Mouse (Mus musculus) liver, embryonic 12.5 days (tissue): ENCODE data around the gene P3h4. TPM values are rescaled to one million over a fixed set of nuclear protein-coding genes. Genes with fewer than 3 reads are reported as not detected.
"Not testable (repeated sequence)": the region's sequence is repeated elsewhere in the genome, so short reads cannot be mapped to it uniquely, and the experiment has no call there.

Source experiments
- ATAC-seq: fragments of 200-750 bp; cut with Nextera tagmentation; 2 replicates; pipeline ENCODE4 v1.8.0; 2017; ENCODE audit warnings: moderate number of reproducible peaks, mild to moderate bottlenecking, moderate library complexity
- H3K27ac ChIP-seq: fragments of 300-500 bp; sonication (generic); 2 replicates; pipeline ENCODE4 v1.5.1; 2016; ENCODE audit warnings: mild to moderate bottlenecking
- H3K27me3 ChIP-seq: fragments of 300-500 bp; sonication (generic); replicated peaks from 2 replicates; pipeline ENCODE4 v1.6.1; 2016; ENCODE audit warnings: mild to moderate bottlenecking, moderate library complexity
- H3K36me3 ChIP-seq: fragments of 300-500 bp; sonication (generic); 2 replicates; pipeline ENCODE4 v1.6.1; 2016; ENCODE audit warnings: mild to moderate bottlenecking, moderate library complexity
- H3K4me1 ChIP-seq: fragments of 300-500 bp; sonication (generic); 2 replicates; pipeline ENCODE4 v1.6.1; 2016
- H3K4me2 ChIP-seq: fragments of 300-500 bp; sonication (generic); 2 replicates; pipeline ENCODE4 v1.6.1; 2016; ENCODE audit warnings: mild to moderate bottlenecking, moderate library complexity
- H3K4me3 ChIP-seq: fragments of 300-500 bp; sonication (generic); 2 replicates; pipeline ENCODE4 v1.5.1; 2016; ENCODE audit warnings: mild to moderate bottlenecking, moderate library complexity
- H3K9ac ChIP-seq: fragments of 300-500 bp; sonication (generic); 2 replicates; pipeline ENCODE4 v1.6.1; 2016; ENCODE audit warnings: mild to moderate bottlenecking, moderate library complexity
- H3K9me3 ChIP-seq: fragments of 300-500 bp; sonication (generic); replicated peaks from 2 replicates; pipeline ENCODE4 v1.6.1; 2016; ENCODE audit warnings: mild to moderate bottlenecking, moderate library complexity
- WGBS: fragments of 180-500 bp; shearing (Covaris S2); methylation state at CpG from one replicate; pipeline ENCODE4 v1.1.7; 2016; ENCODE audit not compliant: insufficient replicate concordance; 5-methylcytosine and 5-hydroxymethylcytosine counted together
- microRNA-seq: library from miRNA; unstranded; fragments of <30 nt; microRNA quantifications from one replicate; pipeline ENCODE4, GENCODE M21; 2017
- polyA plus RNA-seq: library from polyadenylated mRNA; unstranded; fragments of >200 nt; fragmentation: Nextera tagmentation; extraction: Ambion mirVana; gene quantifications from 2 replicates; pipeline ENCODE4 v1.2.1, GENCODE M21; 2016

P3h4 gene
- polyA plus RNA-seq, 1 experiment from 2014 or later, result 11.0 TPM

DNA sequence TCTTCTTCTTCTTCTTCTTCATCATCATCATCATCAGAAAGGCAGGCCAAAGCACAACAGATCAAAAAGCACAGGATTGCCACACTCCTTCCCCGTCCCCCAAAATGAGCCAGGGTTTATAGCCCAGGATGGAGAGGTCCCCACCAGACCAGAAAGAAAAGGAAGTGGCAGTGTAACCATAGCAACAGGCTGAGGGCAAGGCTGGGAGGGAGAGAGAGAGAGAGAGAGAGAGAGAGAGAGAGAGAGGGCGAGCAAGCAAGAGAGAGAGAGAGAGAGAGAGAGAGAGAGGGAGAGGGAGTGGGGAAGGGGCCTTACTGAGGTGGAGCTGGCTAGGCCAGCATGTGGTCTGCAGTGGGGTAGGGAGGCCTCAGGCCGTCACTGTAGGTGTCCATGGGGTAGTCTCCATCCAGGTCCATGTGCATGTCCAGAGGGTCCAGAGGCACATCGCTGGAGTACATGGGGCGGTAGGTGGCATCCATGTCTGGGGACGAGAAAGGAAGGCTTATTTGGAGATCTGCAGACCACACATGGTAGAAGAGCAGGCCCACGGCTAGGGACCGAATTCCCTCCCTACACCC lies 42.6 kb downstream of the P3h4 start:
- no peak overlapping the region for H3K27ac ChIP-seq
- no peak for ATAC-seq
- WGBS, result 63% methylated on average over 8 of the region's 8 CpGs
- no peaks in the 10 kb centered on the region for H3K27me3 ChIP-seq
- H3K9ac ChIP-seq, result no peak overlapping the region
- no peak overlapping the region for H3K4me3 ChIP-seq
- H3K4me1 ChIP-seq, result peaks cover 3% of the 10 kb centered on the region; the same call in 1 of the 2 replicates
- no peak overlapping the region for H3K4me2 ChIP-seq
- no peaks in the 10 kb centered on the region for H3K9me3 ChIP-seq
- H3K36me3 ChIP-seq, result peaks cover 51% of the 10 kb centered on the region

DNA sequence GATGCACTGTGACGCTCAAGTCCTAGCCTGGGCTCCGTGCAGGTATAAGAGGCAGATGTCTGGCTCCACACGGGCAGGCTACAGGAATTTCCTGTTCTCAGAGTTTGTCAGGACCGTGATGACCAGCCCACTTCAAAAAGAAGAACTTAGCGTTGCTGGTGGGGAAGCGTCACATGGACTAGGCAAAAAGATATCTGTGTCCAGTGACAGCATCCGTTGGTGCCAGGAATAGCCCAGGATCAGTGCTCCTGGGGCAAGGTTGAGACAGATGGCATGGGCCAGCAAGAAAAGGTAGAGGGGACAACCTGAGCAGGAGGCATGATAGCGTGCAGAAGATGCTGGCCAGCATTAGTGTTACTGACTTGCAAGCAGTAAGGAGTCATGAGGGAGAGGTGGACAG lies 44.8 kb downstream of the P3h4 start:
- peaks cover 37% of the 10 kb centered on the region for H3K36me3 ChIP-seq
- H3K27ac ChIP-seq, result no peak overlapping the region
- no peaks in the 10 kb centered on the region for H3K27me3 ChIP-seq
- no peak overlapping the region for H3K4me2 ChIP-seq
- H3K4me1 ChIP-seq, result peaks cover 3% of the 10 kb centered on the region; the same call in 1 of the 2 replicates
- ATAC-seq, result no peak
- no peaks in the 10 kb centered on the region for H3K9me3 ChIP-seq
- no peak overlapping the region for H3K9ac ChIP-seq
- H3K4me3 ChIP-seq, result no peak overlapping the region
- WGBS, result 34% methylated on average over 8 of the region's 8 CpGs

GRCm38 (mm10) chr11:100369145-100369544 lies 45.5 kb downstream of the P3h4 start:
- Histone ChIP-seq H3K4me2 (no peak overlapping the region), H3K27me3 (no peaks in the 10 kb centered on the region), H3K27ac (no peak overlapping the region), H3K9me3 (no peaks in the 10 kb centered on the region), H3K9ac (no peak overlapping the region), H3K36me3 (peaks cover 33% of the 10 kb centered on the region), H3K4me3 (no peak overlapping the region), H3K4me1 (peaks cover 3% of the 10 kb centered on the region; the same call in 1 of the 2 replicates)
- no peak for ATAC-seq
- 50% methylated on average over 7 of the region's 7 CpGs for WGBS

DNA sequence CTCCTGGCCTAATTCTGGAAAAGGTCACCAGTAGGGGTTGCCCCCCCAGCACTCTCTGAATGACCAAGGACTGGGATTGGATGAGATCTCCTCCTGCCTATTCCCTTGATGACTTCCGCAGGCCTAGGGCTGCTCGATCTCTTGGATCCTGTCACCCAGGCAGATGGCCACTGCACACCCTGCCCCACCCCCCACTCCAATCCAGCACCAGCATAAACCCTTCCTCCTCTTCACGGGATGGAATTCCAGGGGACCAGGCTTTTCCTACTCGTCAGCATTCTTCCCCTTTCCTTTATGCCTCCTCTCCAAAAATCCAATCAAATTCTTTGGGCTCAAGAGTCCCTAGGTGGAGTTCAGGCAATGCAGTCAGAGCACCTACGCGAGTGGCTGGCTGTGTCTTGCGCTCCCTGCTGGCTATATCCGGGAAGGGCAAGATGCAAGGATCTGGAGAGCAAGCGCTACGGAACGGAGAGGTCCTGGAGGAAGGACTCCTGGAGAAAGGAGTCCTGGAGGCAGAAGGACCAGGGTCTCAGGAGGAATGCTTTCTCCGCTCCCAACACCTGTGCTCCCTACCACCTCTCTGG lies 51.6 kb downstream of the P3h4 start:
- no peaks in the 10 kb centered on the region for H3K9me3 ChIP-seq
- H3K9ac ChIP-seq, result no peak overlapping the region
- H3K27me3 ChIP-seq, result peaks cover 32% of the 10 kb centered on the region
- no peak overlapping the region for H3K4me2 ChIP-seq
- H3K27ac ChIP-seq, result no peak overlapping the region
- no peaks in the 10 kb centered on the region for H3K36me3 ChIP-seq
- WGBS, result 17% methylated on average over 12 of the region's 12 CpGs
- no peak overlapping the region for H3K4me3 ChIP-seq
- no peak for ATAC-seq
- no peaks in the 10 kb centered on the region for H3K4me1 ChIP-seq

- no peak for ATAC-seq
- WGBS, result 9% methylated on average over 8 of the region's 8 CpGs
- peaks cover 39% of the 10 kb centered on the region for H3K27me3 ChIP-seq
- H3K27ac ChIP-seq, result no peak overlapping the region
- no peak overlapping the region for H3K4me2 ChIP-seq
- H3K4me1 ChIP-seq, result no peaks in the 10 kb centered on the region
- H3K4me3 ChIP-seq, result no peak overlapping the region
- no peak overlapping the region for H3K9ac ChIP-seq
- no peaks in the 10 kb centered on the region for H3K36me3 ChIP-seq
- H3K9me3 ChIP-seq, result no peaks in the 10 kb centered on the region
These were observed 52.2 kb downstream of the P3h4 start for GRCm38 (mm10) chr11:100362209-100362978.

GRCm38 (mm10) chr11:100361059-100361458 lies 53.6 kb downstream of the P3h4 start:
- H3K9me3 ChIP-seq, H3K36me3 ChIP-seq, H3K9ac ChIP-seq, H3K4me3 ChIP-seq, H3K27ac ChIP-seq, H3K4me1 ChIP-seq, ATAC-seq, H3K4me2 ChIP-seq: not testable (repeated sequence)
- peaks cover 52% of the 10 kb centered on the region for H3K27me3 ChIP-seq
- WGBS, result no CpG with 5 or more reads among the region's 13 CpGs

DNA sequence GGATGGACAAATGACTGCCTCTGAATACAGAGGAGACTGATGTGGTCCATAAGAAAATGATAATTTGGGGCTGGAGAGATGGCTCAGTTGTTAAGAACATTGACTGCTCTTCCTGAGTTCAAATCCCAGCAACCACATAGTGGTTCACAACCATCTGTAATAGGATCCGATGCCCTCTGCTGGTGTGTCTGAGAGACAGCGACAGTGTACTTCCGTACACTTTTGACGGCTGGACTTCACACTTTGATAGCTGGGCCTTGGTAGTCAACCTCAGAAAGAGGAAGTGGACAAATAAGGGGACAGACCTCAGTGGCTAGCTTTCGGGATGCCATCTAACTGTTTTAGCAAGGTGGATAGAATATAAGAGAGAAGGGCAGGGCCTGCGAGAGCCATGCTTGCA lies 54.5 kb downstream of the P3h4 start:
- no peak overlapping the region for H3K27ac ChIP-seq
- no peak overlapping the region for H3K4me3 ChIP-seq
- no peak overlapping the region for H3K9ac ChIP-seq
- peaks cover 16% of the 10 kb centered on the region for H3K4me1 ChIP-seq
- no peak for ATAC-seq
- H3K9me3 ChIP-seq, result no peaks in the 10 kb centered on the region
- no peaks in the 10 kb centered on the region for H3K36me3 ChIP-seq
- 42% methylated on average over 6 of the region's 6 CpGs for WGBS
- peaks cover 61% of the 10 kb centered on the region for H3K27me3 ChIP-seq
- no peak overlapping the region for H3K4me2 ChIP-seq

Small RNA genes lying within 50 kb of the gene (microRNA-seq; reads per million reads assigned to microRNA genes)
- gene Gm27374, result not detected

Other genes starting within 250 kb of the P3h4 start
- not detected in 2 replicates for gene Krt9, start 221.6 kb downstream of the P3h4 start, polyA plus RNA-seq
- 1.1 and 1.7 TPM in 2 replicates for gene Krt14, start 207.3 kb downstream of the P3h4 start, polyA plus RNA-seq
- not detected in 2 replicates for gene Krt16, start 165.9 kb downstream of the P3h4 start, polyA plus RNA-seq
- 0.27 and 0.30 TPM in 2 replicates for gene Krt17, start 153.8 kb downstream of the P3h4 start, polyA plus RNA-seq
- not detected in 2 replicates for gene Krt42, start 145.0 kb downstream of the P3h4 start, polyA plus RNA-seq
- gene Eif1, start 95.0 kb downstream of the P3h4 start, polyA plus RNA-seq, result 1,823 and 1,858 TPM in 2 replicates
- not detected in 2 replicates for gene Gast, start 80.4 kb downstream of the P3h4 start, polyA plus RNA-seq
- 0.43 and 0.47 TPM in 2 replicates for gene Hap1, start 58.7 kb downstream of the P3h4 start, polyA plus RNA-seq
- 23.9 and 24.3 TPM in 2 replicates for gene Jup, start 17.1 kb downstream of the P3h4 start, polyA plus RNA-seq
- gene Fkbp10, start 861 bp upstream of the P3h4 start, polyA plus RNA-seq, result 20.1 and 23.8 TPM in 2 replicates
- 38.3 and 38.6 TPM in 2 replicates for gene Nt5c3b, start 27.0 kb upstream of the P3h4 start, polyA plus RNA-seq
- gene Klhl10, start 27.1 kb upstream of the P3h4 start, polyA plus RNA-seq, result 0.12 and 0.32 TPM in 2 replicates
- 3.6 and 4.8 TPM in 2 replicates for gene Klhl11, start 57.9 kb upstream of the P3h4 start, polyA plus RNA-seq
- gene Acly, start 113.2 kb upstream of the P3h4 start, polyA plus RNA-seq, result 135 and 136 TPM in 2 replicates
- gene Ttc25, start 130.8 kb upstream of the P3h4 start, polyA plus RNA-seq, result 0.10 and 0.14 TPM in 2 replicates
- 12.9 and 15.1 TPM in 2 replicates for gene Cnp, start 160.1 kb upstream of the P3h4 start, polyA plus RNA-seq
- 22.5 and 24.4 TPM in 2 replicates for gene Nkiras2, start 204.4 kb upstream of the P3h4 start, polyA plus RNA-seq
- 109 and 122 TPM in 2 replicates for gene Dnajc7, start 205.3 kb upstream of the P3h4 start, polyA plus RNA-seq